Mouse (Mus musculus) heart, adult 2 months (tissue): ENCODE measurements around the gene Gpcpd1. TPM values are rescaled to one million over a fixed set of nuclear protein-coding genes. Genes with fewer than 3 reads are reported as not detected.

Source experiments
- DNase-seq, 2 experiments: peaks; one replicate each; pipeline ENCODE4 v3.0.0; 2021
- H3K27ac ChIP-seq: fragments of 200-600 bp; 2 replicates; pipeline ENCODE4 v1.8.1; 2022
- H3K27me3 ChIP-seq: fragments of 200-500 bp; 2 replicates; pipeline ENCODE4 v1.6.1; 2012; ENCODE audit warnings: mild to moderate bottlenecking, low read length, inconsistent platforms, mixed read lengths; ENCODE audit not compliant: control insufficient read depth, insufficient read depth
- H3K36me3 ChIP-seq: fragments of 200-500 bp; 2 replicates; pipeline ENCODE4 v1.6.1; 2012; ENCODE audit warnings: low read length, inconsistent platforms; ENCODE audit not compliant: control insufficient read depth, insufficient read depth
- H3K4me1 ChIP-seq: fragments of 200-500 bp; 2 replicates; pipeline ENCODE4 v1.6.1; 2011; ENCODE audit warnings: low read length; ENCODE audit not compliant: control insufficient read depth, insufficient read depth
- H3K4me3 ChIP-seq: fragments of 200-600 bp; 2 replicates; pipeline ENCODE4 v1.8.1; 2022
- H3K79me2 ChIP-seq: fragments of 200-500 bp; replicated peaks from 2 replicates; pipeline ENCODE4 v1.6.1; 2012; ENCODE audit warnings: mild to moderate bottlenecking, inconsistent platforms, low read length, moderate library complexity, mixed read lengths; ENCODE audit not compliant: control insufficient read depth, insufficient read depth
- H3K9ac ChIP-seq: fragments of 200-500 bp; 2 replicates; pipeline ENCODE4 v1.6.1; 2012; ENCODE audit warnings: low read depth, mild to moderate bottlenecking, control low read depth, inconsistent platforms, low read length, mixed read lengths
- CTCF ChIP-seq: fragments of 200-600 bp; IDR thresholded peaks from 2 replicates; pipeline ENCODE4 v1.8.1; 2022; ENCODE audit warnings: antibody characterized with exemption, mild to moderate bottlenecking, moderate library complexity
- EP300 ChIP-seq: fragments of 200-500 bp; IDR thresholded peaks from 2 replicates; pipeline ENCODE4 v1.6.1; 2011; ENCODE audit warnings: low read depth, low read length, control low read depth; ENCODE audit not compliant: insufficient read depth
- POLR2A ChIP-seq: fragments of 200-500 bp; IDR thresholded peaks from 2 replicates; pipeline ENCODE4 v1.6.1; 2011; ENCODE audit warnings: mild to moderate bottlenecking, low read depth, low read length, control low read depth; ENCODE audit not compliant: insufficient read depth
- WGBS: fragments of 180-500 bp; shearing (Covaris S2); methylation state at CpG from one replicate; pipeline ENCODE4 v1.1.7; 2018; 5-methylcytosine and 5-hydroxymethylcytosine counted together
- intact Hi-C: fragments of 180-260 bp; cut with DNase I; formaldehyde crosslinking; loops from one replicate; pipeline ENCODE4 v1.15.1; 2025
- polyA plus RNA-seq: library from polyadenylated mRNA; depleted of rRNA; stranded (reverse); fragments of >200 nt; gene quantifications from 2 replicates; pipeline ENCODE4 v1.2.3, GENCODE M21; 2012
- total RNA-seq, 2 experiments: library from RNA; stranded (reverse); gene quantifications; 2 replicates each; pipeline ENCODE4 v1.2.3; 2021

Gene Gpcpd1
- total and polyA plus RNA-seq, 3 experiments = 37.5 to 224 (median 135) TPM

DNA sequence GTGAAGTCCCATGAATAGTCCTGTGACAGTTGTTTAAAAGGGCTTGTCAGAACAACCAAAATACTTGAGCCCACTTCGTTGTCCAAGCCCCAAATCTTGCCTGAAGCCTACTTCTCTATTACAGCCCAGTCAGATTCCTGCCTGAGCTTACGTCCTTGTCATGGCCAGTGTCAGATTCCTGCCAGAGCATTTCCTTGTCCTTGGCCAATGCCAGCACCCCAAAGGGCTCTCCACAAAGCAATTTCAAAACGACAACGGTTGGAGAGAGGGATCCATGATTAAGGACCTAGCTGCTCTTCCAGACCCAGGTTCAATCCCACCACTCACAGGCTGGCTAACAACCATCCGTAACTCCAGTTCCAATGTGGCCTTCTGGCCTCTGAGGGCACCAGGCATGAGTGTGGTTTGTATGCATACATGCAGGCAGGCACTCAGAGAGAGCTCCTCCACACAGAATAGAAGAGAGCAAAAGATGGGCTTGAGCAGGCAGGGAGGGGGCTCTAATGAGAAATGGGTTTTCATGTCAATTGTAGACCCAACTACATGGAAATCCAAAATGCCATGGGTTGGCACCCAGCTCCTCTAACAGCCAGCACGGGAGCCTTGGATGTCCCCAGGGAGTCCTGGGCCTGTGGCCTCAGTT, 70.2 kb downstream of the Gpcpd1 start:
- WGBS = 73% methylated on average over 6 of the region's 6 CpGs
- DNase-seq = no peak
- Histone ChIP-seq H3K79me2 (no peaks in the 10 kb centered on the region), H3K27me3 (no peaks in the 10 kb centered on the region), H3K27ac (no peak overlapping the region), H3K36me3 (no peaks in the 10 kb centered on the region), H3K4me1 (no peaks in the 10 kb centered on the region), H3K4me3 (no peak overlapping the region), H3K9ac (no peak overlapping the region)
- intact Hi-C loops = loop anchor here (2.0 kb wide), 2 partner anchors 331 to 387 kb away; no protein-coding TSS in a partner anchor
- TF ChIP-seq EP300 (no peak), CTCF (no peak), POLR2A (no peak)

DNA sequence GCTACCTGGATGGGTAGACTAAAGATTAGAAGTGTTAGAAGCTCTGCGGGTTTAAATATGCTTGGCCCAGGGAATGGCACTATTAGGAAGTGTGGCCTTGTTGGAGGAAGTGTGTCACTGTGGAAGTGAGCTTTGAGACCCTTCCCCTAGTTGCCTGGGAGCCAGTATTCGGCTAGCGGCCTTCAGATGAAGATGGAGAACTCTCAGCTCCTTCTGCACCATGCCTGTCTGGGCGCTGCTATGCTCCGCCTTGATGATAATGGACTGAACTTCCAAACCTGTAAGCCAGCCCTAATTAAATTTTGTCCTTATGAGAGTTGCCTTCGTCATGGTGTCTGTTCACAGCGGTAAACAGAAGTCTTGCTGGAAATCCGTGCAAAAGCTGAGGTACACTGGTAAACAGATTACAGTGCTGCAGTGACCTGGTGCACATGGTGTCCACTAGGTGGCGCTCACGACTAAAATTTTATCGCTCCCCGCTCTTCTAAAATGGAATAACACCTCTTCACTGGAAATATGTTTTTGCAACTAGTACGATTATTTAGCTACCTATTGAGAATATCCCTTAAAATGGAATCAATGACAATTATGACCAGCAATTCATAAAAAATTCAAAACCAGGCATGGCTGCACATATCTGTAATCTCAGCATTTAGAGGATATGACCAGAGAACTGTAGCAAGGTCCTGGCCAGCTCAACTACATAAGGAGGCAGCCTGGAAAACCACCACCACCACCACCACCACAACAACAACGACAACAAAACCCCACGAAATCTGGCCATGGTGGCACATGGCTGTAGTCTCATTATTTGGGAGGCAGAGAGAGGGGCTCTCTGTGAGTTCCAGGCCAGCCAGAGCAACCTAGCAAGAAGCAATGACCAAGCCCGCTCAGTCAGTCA, 71.1 kb downstream of the Gpcpd1 start:
- no peak overlapping the region for H3K27ac ChIP-seq
- peak; percentile 43; the same call in 1 of the 2 replicates for TF ChIP-seq EP300
- TF ChIP-seq POLR2A = no peak
- peak; percentile 91 for TF ChIP-seq CTCF
- intact Hi-C loops = loop anchor here (1.0 to 2.0 kb wide), 4 partner anchors 185 to 388 kb away; no protein-coding TSS in a partner anchor
- no peaks in the 10 kb centered on the region for H3K36me3 ChIP-seq
- H3K79me2 ChIP-seq = no peaks in the 10 kb centered on the region
- H3K27me3 ChIP-seq = no peaks in the 10 kb centered on the region
- WGBS = 28% methylated on average over 16 of the region's 16 CpGs
- no peak overlapping the region for H3K4me3 ChIP-seq
- no peak overlapping the region for H3K9ac ChIP-seq
- H3K4me1 ChIP-seq = no peaks in the 10 kb centered on the region
- DNase-seq = peak; percentile 50 to 76

DNA sequence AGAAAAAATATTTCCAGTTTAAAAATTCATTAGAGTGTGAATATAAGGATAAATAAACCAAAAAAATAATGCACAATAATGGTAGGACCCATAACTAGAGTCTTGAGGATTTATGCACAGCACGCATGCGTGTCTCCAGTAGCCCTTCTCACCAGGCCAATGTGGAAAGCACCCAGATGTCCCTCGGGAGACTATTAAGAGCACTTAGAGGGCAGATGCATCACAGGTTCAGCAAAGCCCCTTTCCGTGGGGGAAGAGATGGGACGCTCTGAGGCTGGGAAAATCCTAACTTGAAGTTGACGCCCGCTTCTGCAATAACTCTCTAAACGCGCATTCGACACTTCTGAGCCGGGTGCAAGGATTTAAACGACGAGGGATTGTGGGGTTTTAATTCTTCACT, 71.9 kb downstream of the Gpcpd1 start:
- no peak overlapping the region for H3K27ac ChIP-seq
- H3K27me3 ChIP-seq = no peaks in the 10 kb centered on the region
- WGBS = 77% methylated on average over 13 of the region's 13 CpGs

DNA sequence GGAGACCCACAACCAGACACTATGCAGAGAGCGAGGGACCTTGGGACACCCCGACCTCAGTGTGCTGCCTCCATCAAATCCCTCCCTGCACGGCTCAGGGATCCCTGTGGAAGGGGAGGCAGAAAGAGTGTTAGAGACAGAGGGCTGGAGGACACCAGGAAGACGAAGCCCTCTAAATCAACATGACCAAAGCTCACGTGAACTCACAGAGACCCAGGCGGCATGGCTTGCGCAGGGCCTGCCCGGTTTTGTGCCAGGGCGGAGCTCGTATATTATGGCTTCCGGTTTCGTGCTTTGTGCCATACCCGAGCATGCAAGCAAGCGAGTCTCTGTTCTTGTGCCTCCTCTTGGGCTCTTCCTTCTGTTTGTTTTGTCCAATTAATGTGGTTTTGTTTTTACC, 72.5 kb downstream of the Gpcpd1 start:
- Histone ChIP-seq H3K4me1 (no peaks in the 10 kb centered on the region), H3K36me3 (no peaks in the 10 kb centered on the region), H3K4me3 (no peak overlapping the region), H3K9ac (no peak overlapping the region), H3K27me3 (no peaks in the 10 kb centered on the region), H3K27ac (no peak overlapping the region), H3K79me2 (no peaks in the 10 kb centered on the region)
- intact Hi-C loops = no loop called here
- DNase-seq = no peak
- 88% methylated on average over 14 of the region's 14 CpGs for WGBS
- TF ChIP-seq EP300 (no peak), CTCF (no peak), POLR2A (no peak)

More for the DNA sequence above, 71.9 kb downstream of the Gpcpd1 start:
- no peaks in the 10 kb centered on the region for H3K79me2 ChIP-seq
- H3K4me3 ChIP-seq = no peak overlapping the region
- no peaks in the 10 kb centered on the region for H3K4me1 ChIP-seq
- no peaks in the 10 kb centered on the region for H3K36me3 ChIP-seq
- TF ChIP-seq EP300 (no peak), CTCF (no peak), POLR2A (no peak)
- DNase-seq = no peak
- H3K9ac ChIP-seq = no peak overlapping the region
- intact Hi-C loops = loop anchor here (1.0 to 2.0 kb wide), 4 partner anchors 186 to 389 kb away; no protein-coding TSS in a partner anchor

DNA sequence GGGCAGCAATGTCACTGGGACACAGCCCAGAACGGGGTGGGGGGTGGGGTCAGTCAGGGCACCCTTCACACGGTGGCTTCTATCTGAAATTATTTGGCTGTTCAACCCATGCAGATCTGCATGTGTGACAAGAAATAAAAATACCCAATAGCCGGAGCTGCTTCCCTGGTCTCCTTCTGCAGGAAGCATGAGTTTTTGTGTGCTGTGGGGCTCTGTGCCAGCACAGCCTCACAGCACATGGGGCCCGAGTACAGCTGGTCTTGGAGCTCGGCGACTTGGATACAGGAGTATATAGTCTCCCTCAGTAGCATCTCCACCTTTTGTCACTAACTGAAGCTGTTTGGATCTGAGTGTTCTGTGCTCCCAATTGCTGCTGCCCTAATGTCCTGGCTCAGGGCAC, 73.2 kb downstream of the Gpcpd1 start:
- TF ChIP-seq POLR2A (no peak), EP300 (no peak), CTCF (no peak)

More for the DNA sequence above, 73.2 kb downstream of the Gpcpd1 start:
- no peak overlapping the region for H3K9ac ChIP-seq
- no peaks in the 10 kb centered on the region for H3K79me2 ChIP-seq
- no peak overlapping the region for H3K27ac ChIP-seq
- WGBS = 19% methylated on average over 6 of the region's 6 CpGs
- H3K4me1 ChIP-seq = no peaks in the 10 kb centered on the region; the same call in 1 of the 2 replicates
- intact Hi-C loops = no loop called here
- peak in 1 of 2 experiments; percentile 22 for DNase-seq
- no peak overlapping the region for H3K4me3 ChIP-seq
- no peaks in the 10 kb centered on the region for H3K36me3 ChIP-seq
- H3K27me3 ChIP-seq = no peaks in the 10 kb centered on the region
